Mouse (Mus musculus) liver, adult 2 months (tissue): ENCODE data around the gene Dnmbp.

Source experiments
- CTCF ChIP-seq: fragments of 200-500 bp; IDR thresholded peaks from 2 replicates; pipeline ENCODE4 v1.5.1; 2011; ENCODE audit warnings: low read depth, low read length, control low read depth
- POLR2A ChIP-seq: fragments of 200-500 bp; IDR thresholded peaks from 2 replicates; pipeline ENCODE4 v1.6.1; 2011; ENCODE audit warnings: low read length, control low read depth; ENCODE audit not compliant: insufficient read depth; ENCODE audit errors: extremely low read depth

GRCm38 (mm10) chr19:43826855-43827254 lies 113.1 kb downstream of the Dnmbp start:
- no peak for TF ChIP-seq CTCF
- TF ChIP-seq POLR2A, result no peak
